Mouse (Mus musculus): Measurements from ENCODE around the gene Usp2. TPM values are rescaled to one million over a fixed set of nuclear protein-coding genes. Genes with fewer than 3 reads are reported as not detected.

Usp2 gene
- total RNA-seq, 2 experiments from 2014 or later: 47.3 to 75.2 TPM

Other genes starting within 250 kb of the Usp2 start
- gene Thy1, start 23.6 kb upstream of the Usp2 start, total RNA-seq (2021): 10 to 100 TPM; 26.4 to 32.7 TPM
- under 1 TPM in 1 of 2 experiments, not detected in 1; 0.10 TPM for gene Mfrp, start 34.7 kb downstream of the Usp2 start, total RNA-seq (2021)
- gene C1qtnf5, start 40.2 kb downstream of the Usp2 start, total RNA-seq (2021): 10 to 100 TPM; 13.0 to 20.4 TPM
- under 1 TPM; 0.70 to 0.76 TPM for gene Gm49380, start 46.5 kb downstream of the Usp2 start, total RNA-seq (2021)
- gene Rnf26, start 46.5 kb downstream of the Usp2 start, total RNA-seq (2021): 10 to 100 TPM; 28.0 to 32.7 TPM
- 10 to 100 TPM; 30.7 to 73.7 TPM for gene Mcam, start 67.4 kb downstream of the Usp2 start, total RNA-seq (2021)
- 10 to 100 TPM; 28.9 to 40.5 TPM for gene Cbl, start 167.0 kb downstream of the Usp2 start, total RNA-seq (2021)
- 1 to 10 TPM; 2.3 to 3.3 TPM for gene Ccdc153, start 173.7 kb downstream of the Usp2 start, total RNA-seq (2021)
- gene Pdzd3, start 184.4 kb downstream of the Usp2 start, total RNA-seq (2021): not detected
- gene Nlrx1, start 201.6 kb downstream of the Usp2 start, total RNA-seq (2021): 10 to 100 TPM; 14.9 to 32.2 TPM
- 10 to 100 TPM; 28.2 to 32.6 TPM for gene Abcg4, start 221.6 kb downstream of the Usp2 start, total RNA-seq (2021)
- 10 to 100 TPM; 18.9 to 24.4 TPM for gene Hinfp, start 238.7 kb downstream of the Usp2 start, total RNA-seq (2021)